In the genomic region with DNA sequence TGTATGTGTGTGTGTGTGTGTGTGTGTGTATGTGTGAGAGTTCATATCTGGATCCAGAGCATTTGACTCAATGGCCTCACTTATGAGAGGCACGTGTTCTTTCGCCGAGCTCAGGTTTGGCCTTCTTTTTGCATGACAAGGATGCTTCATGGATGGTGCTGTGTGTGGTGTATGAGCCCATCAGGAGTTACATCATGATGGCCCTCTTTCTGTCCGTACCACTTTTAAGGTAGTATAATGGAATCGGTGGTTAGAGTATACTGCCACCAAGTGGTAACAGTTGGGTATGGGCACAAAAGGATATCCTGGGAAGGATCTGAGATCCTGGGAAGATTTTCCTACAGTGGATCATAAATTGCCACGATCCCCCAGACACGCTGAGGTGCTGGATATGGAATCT, we compare ENCODE assay signal across 7 mouse cellular contexts. TPM values are rescaled to one million over a fixed set of nuclear protein-coding genes. Genes with fewer than 3 reads are reported as not detected.
DNase-seq lines count a peak whose midpoint lies in the region; ATAC-seq and TF ChIP-seq lines count a peak whose summit lies in the region.

No protein-coding gene starts in this region.

- 15% methylated on average over 7 of the region's 7 CpGs for WGBS in liver, postnatal 0 days (ENCODE audit: insufficient replicate concordance)

- 0 out of 2 replicates have a peak, but pooled peaks cover 3% of the 10 kb centered on the region for H3K4me1 ChIP-seq in E14TG2a.4 (replicated peaks; ENCODE audit: low read depth, low read length)
- H3K4me1 ChIP-seq in liver, postnatal 0 days (ENCODE audit: insufficient read depth), result no peaks in the 10 kb centered on the region

- H3K27me3 ChIP-seq in E14TG2a.4 (ENCODE audit: insufficient read depth, low read length), result no peaks in the 10 kb centered on the region
- no peaks in the 10 kb centered on the region for H3K27me3 ChIP-seq in liver, postnatal 0 days (ENCODE audit: insufficient read depth, low read length)

- no peak for TF ChIP-seq EP300 in liver, postnatal 0 days (IDR thresholded peaks at IDR 0.05; ENCODE audit: low read depth)

- H3K4me2 ChIP-seq in liver, postnatal 0 days (ENCODE audit: low read depth, low read length), result no peak overlapping the region

- H3K9ac ChIP-seq in liver, postnatal 0 days (replicated peaks), result no peak overlapping the region

- peak; percentile 18 for DNase-seq in WW6 (ENCODE audit: low read depth, low spot score)
- DNase-seq in gastrocnemius, adult 8-10 months (ENCODE audit: low spot score in 2 of 2), result peak; percentile 4 to 10
- DNase-seq in kidney, postnatal 25 days, result peak; percentile 34 to 68
- DNase-seq in liver, postnatal 0 days, result peak; percentile 33
- DNase-seq in retina, embryonic 14.5 days (ENCODE audit: low spot score), result peak; percentile 84

- H3K27ac ChIP-seq in liver, postnatal 0 days (ENCODE audit: low read depth), result no peak overlapping the region

- TF ChIP-seq CTCF in E14TG2a.4 (conservative IDR thresholded peaks at IDR 0.05; ENCODE audit: low read length), result peak; percentile 79
- TF ChIP-seq CTCF in liver, postnatal 0 days (IDR thresholded peaks at IDR 0.05; ENCODE audit: low read depth), result peak; percentile 79

- ATAC-seq in common myeloid progenitor, adult 5-6 weeks (replicated peaks; ENCODE audit: low read depth, poor library complexity, severe bottlenecking), result peak; percentile 56; the same call in 1 of the 2 replicates
- ATAC-seq in liver, postnatal 0 days, result peak; percentile 70

- no peak overlapping the region for H3K4me3 ChIP-seq in E14TG2a.4 (replicated peaks; ENCODE audit: low read length)
- no peak overlapping the region for H3K4me3 ChIP-seq in liver, postnatal 0 days (ENCODE audit: low read depth, low read length)

- no peaks in the 10 kb centered on the region for H3K36me3 ChIP-seq in E14TG2a.4 (ENCODE audit: insufficient read depth, low read length)
- no peaks in the 10 kb centered on the region for H3K36me3 ChIP-seq in liver, postnatal 0 days (replicated peaks; ENCODE audit: insufficient read depth, low read length)

- no peaks in the 10 kb centered on the region for H3K9me3 ChIP-seq in E14TG2a.4 (ENCODE audit: low read length)
- no peaks in the 10 kb centered on the region for H3K9me3 ChIP-seq in liver, postnatal 0 days (ENCODE audit: low read length)

RNA-seq across cellular contexts. Expression of a gene that starts 8.1 kb away (rescaled TPM):
- total RNA-seq in common myeloid progenitor, adult 5-6 weeks (2017), result 23.4 and 25.3 TPM in 2 replicates
- not detected for total RNA-seq in gastrocnemius, adult 8-10 months (2022)
- polyA plus RNA-seq in liver, postnatal 0 days (2015; fragmentation: Nextera tagmentation; extraction: Ambion mirVana), result 6.4 and 7.3 TPM in 2 replicates

RNA-seq across cellular contexts. Expression of a gene that starts 58.9 kb away (rescaled TPM):
- 52.2 and 70.9 TPM in 2 replicates for total RNA-seq in common myeloid progenitor, adult 5-6 weeks (2017)
- total RNA-seq in gastrocnemius, adult 8-10 months (2022), result 10 to 100 TPM; 10.5 to 12.9 (median 11.5) TPM
- polyA plus RNA-seq in liver, postnatal 0 days (2015; fragmentation: Nextera tagmentation; extraction: Ambion mirVana), result 5.6 and 5.9 TPM in 2 replicates

Comparison
In these comparisons a context has a peak if more than half of its experiments do, and no peak if none do; other contexts are left out.
1. DNase-seq: peak in every context shown above with its lines; median percentile 84 in retina, embryonic 14.5 days; 51 in kidney, postnatal 25 days; 33 in liver, postnatal 0 days; 18 in WW6; 7 in gastrocnemius, adult 8-10 months.
2. RNA of a gene that starts 8.1 kb away (total RNA-seq): 23.4 to 25.3 TPM in common myeloid progenitor, adult 5-6 weeks; not detected in gastrocnemius, adult 8-10 months; every median in the first group is over 10 times any median in the second.